Mouse (Mus musculus): ENCODE results near the gene Tuba1b.
"Not testable (repeated sequence)": the region's sequence is repeated elsewhere in the genome, so short reads cannot be mapped to it uniquely, and the experiment has no call there.

Gene Tuba1b

DNA sequence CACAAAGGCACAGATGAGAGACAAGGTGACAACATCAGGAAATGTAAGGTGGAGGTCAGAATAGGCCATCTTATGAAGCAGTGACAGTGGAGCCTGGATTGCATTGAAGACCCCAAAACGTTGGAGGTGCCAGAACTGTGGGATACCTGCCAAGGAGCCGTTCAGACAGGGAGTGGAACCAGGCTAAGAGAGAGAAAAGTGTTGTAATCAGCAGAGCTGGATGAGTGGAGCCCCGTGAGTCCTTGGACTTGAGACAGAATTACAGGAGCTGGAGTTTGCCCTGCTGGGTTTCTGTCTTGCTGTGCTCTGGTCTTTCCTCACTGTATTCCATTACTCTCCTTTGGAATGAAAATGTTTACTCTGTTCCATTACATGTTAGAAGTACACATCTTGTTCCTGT lies 11.8 kb downstream of the Tuba1b start:
- DNase-seq, result no peak

DNA sequence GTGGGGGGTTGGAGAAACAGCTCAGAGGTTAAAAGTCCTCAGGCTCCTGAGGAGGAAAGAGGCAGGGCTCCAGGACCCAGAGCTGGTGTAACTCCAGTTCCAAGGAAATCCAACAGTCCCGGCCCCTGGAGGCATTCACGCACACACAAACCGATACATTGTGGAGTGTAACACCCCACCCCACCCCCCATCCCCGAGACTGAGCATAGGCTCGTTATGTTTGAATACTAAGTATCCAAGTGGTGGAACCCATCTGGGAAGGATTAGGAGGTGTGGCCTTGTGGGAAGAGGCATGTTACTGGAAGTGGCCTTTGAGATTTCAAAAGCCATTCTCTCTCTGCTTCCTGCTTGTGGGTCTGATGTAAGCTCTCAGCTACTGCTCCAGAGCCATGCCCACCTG lies 12.9 kb downstream of the Tuba1b start:
- no peak for DNase-seq

DNA sequence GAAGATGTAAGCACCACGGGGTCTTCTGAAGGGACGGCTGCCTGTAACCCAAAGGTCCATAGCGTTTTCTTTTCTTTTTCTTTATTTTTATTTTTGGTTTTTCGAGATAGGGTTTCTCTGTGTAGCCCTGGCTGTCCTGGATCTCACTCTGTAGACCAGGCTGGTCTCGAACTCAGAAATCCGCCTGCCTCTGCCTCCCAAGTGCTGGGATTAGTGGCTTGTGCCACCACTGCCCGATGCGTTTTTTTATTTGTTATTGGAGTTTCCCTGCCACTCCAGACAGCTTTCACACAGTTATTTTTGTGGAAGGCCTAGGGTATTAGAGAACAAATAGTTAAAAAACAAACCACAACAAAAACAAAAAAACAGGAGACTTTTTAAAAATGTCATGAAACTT lies 15.9 kb downstream of the Tuba1b start:
- DNase-seq, result not testable (repeated sequence)

DNA sequence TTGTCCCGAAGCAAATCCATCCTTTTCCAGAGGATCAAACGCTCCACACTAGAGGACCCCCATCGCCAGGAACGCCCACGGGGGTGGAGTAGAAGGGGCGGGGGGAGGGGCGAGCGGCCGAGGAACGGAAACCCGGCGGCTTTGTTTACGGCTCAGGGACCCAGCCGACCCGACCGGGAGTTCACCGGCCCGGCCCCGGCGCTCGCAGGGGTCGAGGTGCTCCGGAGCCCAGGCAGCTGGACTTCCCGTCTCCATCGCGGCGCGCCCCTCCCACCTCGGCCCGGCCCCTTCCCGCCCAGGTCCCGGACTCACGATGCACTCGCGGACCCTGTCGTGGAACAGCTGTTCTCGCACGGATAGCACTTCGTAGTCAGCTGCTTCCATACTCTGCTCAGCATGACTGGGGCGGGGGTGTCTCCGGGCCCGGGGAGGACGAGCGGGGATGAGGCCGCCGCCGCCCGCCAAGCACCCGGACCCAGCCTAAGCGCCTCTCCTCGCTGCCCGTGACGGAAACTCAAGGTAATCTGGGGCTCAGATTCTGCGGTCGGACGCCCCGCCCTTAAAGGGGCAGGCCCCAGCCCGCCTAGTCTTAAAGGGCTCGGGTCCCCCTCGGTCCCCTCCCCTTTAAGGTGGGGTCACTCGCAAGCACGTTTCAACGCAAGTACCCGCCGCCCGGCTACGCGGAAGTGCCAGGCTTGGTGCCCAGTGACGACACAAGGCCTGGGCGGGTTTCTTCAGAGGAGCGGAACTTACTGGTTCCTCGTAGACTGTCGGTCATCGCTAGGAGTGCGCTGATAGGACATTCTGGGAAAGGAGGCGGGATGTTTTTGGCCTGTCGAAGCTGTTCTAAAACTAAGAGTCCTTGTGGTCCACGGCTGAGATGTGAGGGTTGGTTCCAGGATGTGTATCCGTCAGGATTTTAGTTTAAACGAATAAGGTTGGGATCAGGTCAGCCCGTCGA lies 16.5 kb downstream of the Tuba1b start, which contains the start of gene Lmbr1l:
Lmbr1l (minus strand) TSS at position 694 of the 961 bp plus-strand sequence.
- DNase-seq, result peak; percentile 100

DNA sequence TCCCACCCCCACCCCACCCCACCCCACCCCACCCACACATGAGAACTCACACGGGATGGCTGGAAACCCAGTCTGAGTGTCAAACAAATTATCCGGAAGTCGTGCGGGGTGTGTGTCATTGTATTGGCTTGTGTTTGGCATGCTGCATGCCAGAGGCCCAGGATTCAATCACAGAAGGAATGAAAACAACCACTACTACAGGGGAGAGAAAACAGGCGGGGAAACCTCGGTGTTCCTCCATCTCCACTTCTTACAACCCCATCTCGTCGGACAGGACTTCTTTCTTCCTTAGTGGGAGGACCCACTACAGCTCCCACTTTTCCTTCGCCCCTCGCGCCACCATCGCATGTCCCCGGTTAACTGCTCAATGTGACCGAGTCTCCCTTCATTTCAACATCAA lies 17.3 kb downstream of the Tuba1b start:
- no peak for DNase-seq

DNA sequence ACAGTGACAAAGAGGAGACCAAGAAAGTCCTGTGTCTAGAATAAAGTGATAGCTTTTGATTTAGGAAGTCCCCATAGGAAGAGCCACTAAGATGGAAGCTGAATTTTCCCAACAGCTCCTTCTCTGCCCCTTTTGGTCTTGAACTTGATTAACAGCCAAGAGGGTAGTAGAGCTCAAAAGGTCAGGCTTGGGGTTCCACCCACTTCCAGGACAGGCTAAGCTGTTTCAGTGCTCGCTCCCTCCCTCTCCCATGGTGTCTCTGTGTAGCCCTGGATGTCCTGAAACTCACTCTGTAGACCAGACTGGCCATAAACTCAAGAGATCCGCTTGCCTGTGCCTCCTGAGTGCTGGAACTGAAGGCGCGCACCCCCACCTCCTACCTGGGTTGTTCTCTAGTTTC lies 18.3 kb downstream of the Tuba1b start:
- DNase-seq, result no peak

DNA sequence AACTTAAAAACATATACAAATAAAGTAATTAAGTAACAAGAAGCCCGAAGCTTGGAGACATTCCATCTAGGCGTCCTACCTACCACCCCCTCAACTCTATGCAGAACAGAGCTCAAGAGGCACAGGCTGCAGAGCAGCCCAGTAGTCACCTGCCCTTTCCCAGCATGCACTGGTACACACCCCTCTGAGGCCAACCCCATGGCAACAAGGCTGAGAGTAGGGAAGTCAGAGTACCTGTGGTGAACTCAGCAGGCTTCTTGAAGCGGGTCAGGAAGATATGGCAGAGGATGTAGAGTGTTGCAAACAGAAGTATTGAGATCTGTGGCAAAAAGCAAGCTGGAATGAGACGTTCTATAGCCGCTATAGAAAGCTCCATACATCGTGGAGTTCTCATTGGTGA lies 19.5 kb downstream of the Tuba1b start:
- DNase-seq, result no peak

DNA sequence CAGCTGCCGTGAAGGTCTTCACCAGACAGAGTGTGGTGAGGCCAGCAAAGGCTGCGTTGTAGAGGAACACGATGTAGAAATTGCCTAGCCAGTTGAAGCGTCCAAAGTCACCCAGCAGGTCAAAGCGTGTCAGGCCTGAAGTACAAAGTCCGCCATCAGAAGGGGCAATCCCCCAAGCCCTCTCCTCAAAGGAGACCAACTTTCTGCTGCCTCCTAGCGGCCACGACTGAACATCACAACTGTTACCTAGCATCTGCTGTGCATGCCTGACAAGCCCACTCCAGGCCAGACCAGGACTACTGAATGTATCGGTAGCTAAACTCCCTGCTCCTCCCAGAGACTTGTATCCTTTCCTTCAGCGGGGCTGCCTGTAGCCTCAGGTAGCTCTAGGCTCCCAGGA lies 29.7 kb downstream of the Tuba1b start:
- no peak for DNase-seq

DNA sequence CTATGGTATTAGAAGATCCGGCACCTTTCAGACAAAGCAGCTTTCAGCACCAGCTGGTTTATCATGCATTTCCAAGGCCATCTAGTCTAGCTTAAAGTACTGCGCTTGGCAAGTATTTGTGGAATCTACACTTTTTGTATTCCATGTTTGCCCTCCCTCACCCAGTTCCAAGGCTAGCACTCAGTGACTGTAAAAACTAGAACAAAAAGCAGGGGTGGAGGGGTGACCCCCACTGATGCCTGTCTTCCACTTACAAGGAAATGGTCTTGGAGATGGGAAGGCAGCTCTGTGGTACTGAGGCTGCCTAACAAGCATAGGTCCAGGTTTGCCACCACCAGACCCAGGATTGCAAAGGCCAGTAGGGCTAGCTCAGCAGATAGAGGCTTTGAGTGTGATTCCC lies 31.8 kb downstream of the Tuba1b start:
- no peak for DNase-seq

DNA sequence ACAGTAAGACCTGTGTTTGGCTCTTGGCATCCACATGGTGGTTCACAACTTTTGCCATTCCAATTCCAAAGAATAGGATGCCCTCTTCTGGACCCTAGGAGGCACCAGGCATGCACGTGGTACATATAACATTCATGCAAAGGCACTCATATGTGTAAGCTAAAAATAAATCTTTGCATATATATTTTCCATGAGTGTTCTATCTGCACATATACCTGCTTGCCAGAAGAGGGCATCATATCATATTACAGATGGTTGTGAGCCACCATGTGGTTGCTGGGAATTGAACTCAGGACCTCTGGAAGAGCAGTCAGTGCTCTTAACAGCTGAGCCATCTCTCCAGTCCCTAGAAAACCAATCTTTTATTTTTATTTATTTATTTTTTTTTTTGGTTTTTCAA lies 32.8 kb downstream of the Tuba1b start:
- DNase-seq, result no peak

DNA sequence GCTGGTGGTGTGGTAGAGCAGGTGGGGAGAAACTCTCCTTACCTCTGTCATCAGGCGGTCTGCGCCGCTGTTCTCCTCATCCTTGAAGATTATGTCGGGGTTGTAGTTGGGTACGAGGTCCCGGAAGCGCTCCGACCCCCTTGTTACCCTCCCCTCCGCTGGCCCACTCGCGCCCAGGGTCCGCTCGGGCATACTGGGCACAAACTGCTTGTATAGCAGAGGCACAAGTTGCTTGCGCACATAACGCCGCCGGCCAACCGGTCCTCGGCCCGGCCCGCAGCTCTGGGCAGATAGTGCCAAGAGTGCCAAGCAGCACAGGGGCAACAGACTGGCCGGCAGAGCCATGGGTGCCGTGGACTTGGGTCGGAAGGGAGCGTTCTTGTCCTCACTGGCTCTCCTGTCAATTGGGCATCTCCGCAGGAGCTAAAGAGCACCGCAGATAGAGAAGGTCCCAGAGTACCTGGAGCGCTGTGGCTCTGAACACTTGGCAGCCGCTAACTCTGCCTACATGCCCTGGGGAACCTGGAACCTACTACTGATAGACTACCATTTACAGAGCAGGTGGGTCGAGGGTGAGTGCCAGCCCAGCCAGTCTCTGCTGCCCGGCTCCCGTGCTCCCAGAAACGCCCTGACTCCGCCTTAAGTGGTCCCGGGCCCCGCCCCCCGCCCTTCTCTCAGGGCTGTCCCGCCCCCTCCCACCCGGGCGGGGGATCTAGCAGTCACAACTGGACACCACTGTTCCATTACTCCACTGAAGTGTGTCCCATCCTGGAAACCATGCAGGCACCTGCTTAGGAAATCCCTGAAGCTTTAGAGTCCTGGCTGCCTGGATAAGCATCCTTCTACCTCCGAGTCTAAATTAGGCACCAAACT lies 36.2 kb downstream of the Tuba1b start, which contains the start of gene Dhh:
Dhh (minus strand) TSS at position 613 of the 873 bp plus-strand sequence.
- no peak for DNase-seq

DNA sequence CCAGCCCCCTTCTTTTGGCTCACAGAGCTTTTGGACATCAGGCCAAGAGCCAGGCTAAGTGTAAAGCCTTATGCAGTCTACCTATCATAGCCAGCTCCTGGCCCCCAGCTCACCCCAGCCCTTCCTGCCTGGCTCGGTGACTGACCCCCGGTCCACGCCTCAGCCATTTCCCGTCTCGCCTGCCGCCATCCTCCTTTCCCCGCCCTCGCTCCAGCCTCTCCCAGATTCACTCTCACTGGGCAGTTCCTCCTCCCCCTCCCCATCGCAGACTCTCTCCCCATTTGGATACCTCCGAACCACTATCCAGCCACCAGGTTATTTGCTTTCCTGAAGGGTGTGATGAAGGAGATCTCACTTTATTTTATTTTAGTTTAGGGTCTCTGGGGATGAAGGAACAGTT lies 36.9 kb downstream of the Tuba1b start:
- DNase-seq, result no peak

DNA sequence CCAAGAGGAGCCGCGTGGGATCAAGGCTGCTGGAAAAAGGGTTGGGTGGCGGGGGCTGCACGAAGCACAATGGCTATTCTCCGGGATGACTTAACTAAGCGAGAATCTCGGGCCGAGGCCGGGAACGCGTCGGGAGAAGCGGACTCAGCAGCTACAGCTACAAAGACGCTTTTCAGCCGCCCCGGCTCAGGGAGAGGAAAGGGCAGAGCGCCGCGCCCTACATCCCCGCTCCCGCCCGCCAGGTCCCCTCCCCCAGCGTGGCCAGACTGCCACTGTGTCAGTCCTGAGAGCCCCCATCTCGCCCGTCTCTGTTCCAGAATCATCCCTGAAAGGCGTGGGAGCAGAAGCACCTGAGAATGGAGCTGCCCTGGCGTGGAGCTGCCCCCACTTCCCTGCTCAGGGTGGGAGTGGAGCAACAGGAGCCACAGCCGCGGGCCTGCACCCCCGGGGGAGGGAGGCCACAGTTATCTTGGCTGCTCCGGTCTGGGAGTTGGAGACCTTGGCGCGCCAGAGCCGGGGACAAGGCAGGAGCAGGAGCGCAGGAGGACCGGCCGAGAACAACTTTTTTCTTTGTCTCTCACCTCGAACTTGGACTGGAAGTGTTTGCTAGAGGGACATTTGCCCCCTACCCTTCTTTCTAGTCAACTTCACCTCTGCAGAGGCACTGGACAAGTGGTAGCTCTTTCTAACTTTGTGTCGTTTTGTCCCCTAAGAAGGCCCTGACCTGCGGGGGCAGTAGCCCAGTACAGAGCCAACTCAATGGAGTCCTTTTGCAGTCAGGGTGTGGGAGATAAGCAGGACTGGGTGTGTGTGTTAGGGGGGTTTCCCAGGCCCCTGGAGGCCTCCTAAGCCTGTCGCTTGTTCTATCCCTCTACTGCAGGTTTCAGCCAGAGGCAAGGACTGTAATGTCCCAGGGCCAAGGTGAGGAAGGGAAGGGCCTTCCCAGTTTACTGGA lies 38.5 kb downstream of the Tuba1b start:
- no peak for DNase-seq

DNA sequence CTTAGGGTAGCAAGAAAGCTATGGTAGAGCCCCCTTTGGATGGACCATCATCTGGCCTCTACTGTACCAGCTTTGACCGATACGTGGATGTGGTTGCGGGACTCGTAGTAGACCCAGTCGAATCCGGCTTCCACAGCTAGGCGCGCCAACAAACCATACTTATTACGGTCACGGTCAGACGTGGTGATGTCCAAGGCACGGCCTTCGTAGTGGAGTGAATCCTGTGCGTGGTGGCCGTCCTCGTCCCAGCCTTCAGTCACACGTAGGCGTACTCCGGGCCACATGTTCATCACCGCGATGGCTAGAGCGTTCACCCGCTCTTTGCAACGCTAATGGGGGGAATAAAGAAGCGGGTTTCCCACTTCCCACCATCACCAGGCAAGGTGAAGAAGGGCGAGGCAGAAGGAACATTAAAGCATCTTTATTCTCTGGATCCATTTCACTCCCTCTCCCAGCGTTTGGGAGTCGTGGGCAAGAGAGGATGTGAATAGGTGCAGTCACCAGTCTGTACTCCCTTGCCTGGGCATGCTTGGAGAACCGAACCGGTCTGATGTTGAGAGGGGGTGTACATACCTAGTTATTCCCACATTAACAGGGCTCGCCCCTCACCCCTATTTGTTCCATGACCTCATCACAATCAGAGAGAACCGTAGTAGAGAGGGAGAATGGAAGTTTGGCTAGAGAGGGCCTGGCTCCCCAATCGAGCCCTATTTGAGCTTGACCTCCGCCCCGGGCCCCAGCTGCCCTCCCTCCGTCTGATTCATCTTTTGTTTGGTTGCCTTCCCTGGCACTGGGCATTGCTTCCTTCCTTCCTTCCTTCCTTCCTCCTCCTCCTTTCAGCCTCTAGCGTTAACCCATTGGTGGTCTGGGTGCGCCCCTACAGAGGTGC lies 39.4 kb downstream of the Tuba1b start:
- no peak for DNase-seq

DNA sequence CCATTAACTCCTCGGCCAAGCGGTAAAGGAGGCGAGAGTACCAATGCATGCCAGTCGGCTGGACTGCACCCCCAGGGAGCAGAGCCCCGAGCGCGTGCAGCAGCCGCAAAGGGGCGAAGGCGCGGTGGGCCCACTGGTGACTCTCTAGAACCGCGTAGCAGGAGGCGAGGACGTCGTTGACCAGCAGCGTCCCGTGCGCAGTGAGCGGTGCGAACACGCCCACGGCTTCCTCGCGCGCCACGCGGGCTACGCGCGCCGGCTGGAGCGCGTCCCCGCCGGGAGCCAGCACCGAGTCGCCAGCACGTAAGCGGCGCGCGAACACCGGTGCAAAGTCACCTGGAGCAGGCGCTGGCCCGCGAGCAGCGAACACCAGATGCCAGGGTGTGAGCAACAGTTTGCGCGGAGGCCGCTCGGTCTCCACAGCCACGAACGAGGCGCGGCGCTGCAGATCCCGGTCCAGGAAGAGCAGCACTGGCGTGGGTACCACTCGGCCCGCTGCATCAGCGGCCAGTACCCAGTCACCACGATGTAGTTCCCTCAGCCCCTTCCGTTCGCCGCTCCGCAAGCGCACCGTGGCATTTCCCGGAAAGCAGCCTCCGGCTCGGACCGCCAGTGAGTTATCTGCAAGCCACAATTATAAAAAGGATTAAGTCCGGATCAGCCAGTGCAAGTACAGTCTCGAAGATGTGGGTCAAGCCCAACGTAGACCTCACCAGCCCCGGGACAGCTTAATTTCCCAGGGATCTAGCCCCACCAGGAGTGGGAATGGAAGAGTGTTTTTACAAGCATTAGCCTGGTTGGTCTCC lies 40.2 kb downstream of the Tuba1b start, which contains the start of gene Rhebl1:
Rhebl1 (minus strand) TSS at position 601 of the 806 bp plus-strand sequence.
- DNase-seq, result no peak

DNA sequence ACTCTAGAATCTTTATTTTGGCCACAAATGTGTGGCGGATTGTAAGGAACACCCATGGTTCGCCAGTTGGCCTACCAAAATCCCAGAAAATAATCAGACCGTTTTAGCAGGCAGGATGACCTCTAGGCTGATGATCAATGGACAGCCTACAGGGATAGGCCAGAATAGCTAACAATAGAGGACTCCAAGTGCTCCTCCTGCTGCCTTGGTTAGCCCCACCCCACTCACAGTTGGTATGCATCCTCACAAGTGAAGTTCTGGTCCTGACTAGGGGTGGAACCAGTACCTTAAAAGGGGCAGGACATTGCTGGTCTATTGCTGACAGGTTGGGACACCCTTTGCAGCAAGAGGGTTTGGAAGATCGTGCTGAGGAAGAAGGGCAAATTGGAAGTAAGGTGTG lies 41.3 kb downstream of the Tuba1b start:
- no peak for DNase-seq

DNA sequence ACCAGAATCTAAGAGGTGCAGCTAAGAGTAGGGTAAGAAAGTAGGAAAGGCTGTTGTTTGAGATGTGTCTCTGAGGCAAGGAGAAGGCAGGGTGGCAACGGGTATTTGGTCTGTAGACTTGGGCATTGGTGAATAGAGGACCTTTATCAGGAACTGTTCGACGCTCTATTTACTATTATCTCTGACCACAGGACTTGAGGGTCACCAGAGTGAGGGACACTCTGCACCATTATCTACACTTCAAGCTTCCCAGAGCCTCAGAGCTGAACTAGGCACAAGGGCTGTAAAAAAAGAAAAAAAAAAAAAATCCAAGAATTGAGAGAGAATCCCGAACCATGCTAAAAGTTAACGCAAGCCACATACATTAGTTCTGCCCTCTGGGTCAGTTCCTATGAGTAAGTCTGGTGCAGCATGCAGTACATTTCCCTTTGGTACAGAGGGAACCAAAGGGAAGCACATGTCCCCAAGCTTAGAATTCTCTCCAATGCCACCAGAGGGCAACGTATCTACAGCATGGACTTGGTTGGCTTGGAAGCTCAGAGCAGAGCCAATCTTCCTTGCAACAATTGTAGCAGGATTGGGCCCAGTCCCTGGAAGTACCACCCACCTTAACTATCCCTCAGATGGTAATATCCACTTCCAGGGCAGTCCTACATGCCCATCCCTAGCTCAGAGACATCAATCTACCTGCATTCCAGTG lies 42.3 kb downstream of the Tuba1b start:
- peak in 1 of 2 experiments; percentile 36 for DNase-seq

DNA sequence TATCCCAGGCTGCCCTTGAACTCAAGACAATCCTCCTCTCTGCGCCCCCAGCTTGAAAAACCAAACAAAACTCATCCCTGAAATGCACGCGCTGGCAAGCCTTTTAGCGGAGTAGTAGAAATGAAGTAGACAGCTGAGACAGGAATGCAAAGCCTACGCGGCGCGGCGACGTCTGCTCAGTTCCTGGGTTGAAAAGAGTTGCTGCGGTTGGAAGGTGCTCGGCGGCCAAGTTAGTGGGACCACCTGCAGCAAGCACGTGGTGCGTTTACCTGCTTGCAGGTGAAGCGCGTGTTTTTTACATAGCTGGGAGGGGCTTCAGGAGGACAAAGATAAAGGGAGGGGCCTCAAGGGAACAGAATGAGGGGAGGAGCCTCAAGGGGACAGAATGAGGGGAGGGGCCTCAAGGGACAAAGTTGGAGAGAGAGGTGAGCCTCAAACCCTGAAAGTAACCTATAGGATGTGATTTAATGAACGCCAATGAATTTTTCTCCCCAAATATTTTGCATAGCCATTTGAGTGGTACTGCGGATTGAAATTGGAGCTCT lies 43.1 kb downstream of the Tuba1b start:
- no peak for DNase-seq

DNA sequence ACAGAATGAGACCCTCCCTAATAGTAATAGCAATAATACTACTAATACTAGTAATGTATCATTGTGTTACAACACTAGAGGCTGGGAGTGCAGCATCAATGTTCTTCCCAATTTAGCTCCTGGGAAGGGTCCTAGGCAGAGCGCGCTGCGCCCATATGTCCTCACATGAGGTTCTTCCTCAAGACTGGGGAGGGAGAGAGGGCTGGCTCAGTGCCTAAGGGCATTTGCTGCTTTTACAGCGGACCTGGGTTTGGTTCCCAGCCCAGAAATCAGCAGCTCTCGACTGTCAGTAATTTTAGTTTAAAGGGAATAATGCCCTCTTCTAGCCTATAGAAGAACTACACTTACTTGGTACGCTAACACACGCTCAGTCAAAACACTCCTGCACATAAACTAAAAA lies 46.8 kb downstream of the Tuba1b start:
- no peak for DNase-seq

Measured in thymus, adult 18-20 months (tissue).